Mouse (Mus musculus): ENCODE data around the gene Gm8122.
"Not testable (repeated sequence)": the region's sequence is repeated elsewhere in the genome, so short reads cannot be mapped to it uniquely, and the experiment has no call there.

GRCm38 (mm10) chr14:43278681-43279080 lies 43.6 kb upstream of the Gm8122 start:
- TF ChIP-seq CTCF (IDR thresholded peaks at IDR 0.05; ENCODE audit: control insufficient read depth, insufficient read depth, insufficient read length); MAX (IDR thresholded peaks at IDR 0.05); MYOD1 (IDR thresholded peaks at IDR 0.05; ENCODE audit: control insufficient read depth, insufficient read length, low read depth); CEBPB (IDR thresholded peaks at IDR 0.05; ENCODE audit: low read depth): not testable (repeated sequence)
